Comparison of ENCODE assay signal across 1 mouse cellular context in genomic region chr3:96269511-96270474, GRCm38 (mm10).
TF ChIP-seq lines count a peak whose summit lies in the region.

TSS of gene Hist2h2bb (plus strand) at chr3:96269752.

TF ChIP-seq in CH12.LX, 34 proteins besides CTCF, POLR2A, EP300 and RAD21 (continued from another document):
- no peak; the same call in 1 of the 2 replicates for TF ChIP-seq ETS1 (conservative IDR thresholded peaks at IDR 0.05; ENCODE audit: low read depth, low read length)
- TF ChIP-seq RCOR1 (conservative IDR thresholded peaks at IDR 0.05; ENCODE audit: low read depth, low read length) = peak; percentile 92; the same call in 1 of the 2 replicates
- TF ChIP-seq TBP (conservative IDR thresholded peaks at IDR 0.05; ENCODE audit: low read depth, low read length) = peak; percentile 99
- TF ChIP-seq BHLHE40 (IDR thresholded peaks at IDR 0.05; ENCODE audit: low read depth, low read length) = peak; percentile 46; the same call in 1 of the 2 replicates
- TF ChIP-seq TCF12 (IDR thresholded peaks at IDR 0.05; ENCODE audit: low read depth, low read length) = peak; percentile 96
- TF ChIP-seq SMC3 (IDR thresholded peaks at IDR 0.05; ENCODE audit: low read depth, low read length) = peak; percentile 2; the same call in 1 of the 2 replicates
- no peak for TF ChIP-seq USF1 (IDR thresholded peaks at IDR 0.05; ENCODE audit: low read depth, low read length)
- peak; percentile 87 for TF ChIP-seq MAFK (IDR thresholded peaks at IDR 0.05; ENCODE audit: insufficient replicate concordance, low read length)
- no peak; the same call in 1 of the 2 replicates for TF ChIP-seq CHD1 (IDR thresholded peaks at IDR 0.05; ENCODE audit: low read depth, low read length)
- TF ChIP-seq MYC (IDR thresholded peaks at IDR 0.05; ENCODE audit: low read depth, low read length) = peak; percentile 42; the same call in 1 of the 2 replicates
- TF ChIP-seq ZKSCAN1 (IDR thresholded peaks at IDR 0.05; ENCODE audit: borderline replicate concordance, low read depth, low read length) = no peak
- TF ChIP-seq HCFC1 (IDR thresholded peaks at IDR 0.05; ENCODE audit: low read depth, low read length) = peak; percentile 67
- peak; percentile 67 for TF ChIP-seq IRF4 (IDR thresholded peaks at IDR 0.05; ENCODE audit: low read depth, low read length)
- TF ChIP-seq UBTF (IDR thresholded peaks at IDR 0.05; ENCODE audit: low read depth, low read length) = 0 out of 2 replicates have a peak, but pooled peaks have one; percentile 58
- no peak for TF ChIP-seq ZNF384 (IDR thresholded peaks at IDR 0.05; ENCODE audit: low read depth, low read length)
- peak; percentile 98 for TF ChIP-seq POLR2AphosphoS2 (IDR thresholded peaks at IDR 0.05; ENCODE audit: low read depth, low read length)
- TF ChIP-seq GABPA (IDR thresholded peaks at IDR 0.05; ENCODE audit: insufficient replicate concordance, low read depth, low read length) = no peak
- TF ChIP-seq SIN3A (IDR thresholded peaks at IDR 0.05; ENCODE audit: low read length) = peak; percentile 78; the same call in 1 of the 2 replicates
- no peak for TF ChIP-seq PAX5 (IDR thresholded peaks at IDR 0.05; ENCODE audit: low read length)
- TF ChIP-seq ZMIZ1 (IDR thresholded peaks at IDR 0.05; ENCODE audit: low read depth, low read length) = peak; percentile 100
- no peak; the same call in 1 of the 2 replicates for TF ChIP-seq MAX (IDR thresholded peaks at IDR 0.05; ENCODE audit: low read length)
